Mouse (Mus musculus) heart, postnatal 25 days (tissue): Measurements from ENCODE around the gene Olfr355. TPM values are rescaled to one million over a fixed set of nuclear protein-coding genes. Genes with fewer than 3 reads are reported as not detected.

Experiments used
- DNase-seq: peaks from one replicate; pipeline ENCODE4 v3.0.0; 2022; ENCODE audit warnings: low spot score
- intact Hi-C: fragments of 180-260 bp; cut with DNase I; formaldehyde crosslinking; loops from one replicate; pipeline ENCODE4 v1.15.1; 2025
- total RNA-seq, 2 experiments: library from RNA; stranded (reverse); gene quantifications; 2 replicates each; pipeline ENCODE4 v1.2.3; 2021

Olfr355 gene
- not detected for total RNA-seq

DNA sequence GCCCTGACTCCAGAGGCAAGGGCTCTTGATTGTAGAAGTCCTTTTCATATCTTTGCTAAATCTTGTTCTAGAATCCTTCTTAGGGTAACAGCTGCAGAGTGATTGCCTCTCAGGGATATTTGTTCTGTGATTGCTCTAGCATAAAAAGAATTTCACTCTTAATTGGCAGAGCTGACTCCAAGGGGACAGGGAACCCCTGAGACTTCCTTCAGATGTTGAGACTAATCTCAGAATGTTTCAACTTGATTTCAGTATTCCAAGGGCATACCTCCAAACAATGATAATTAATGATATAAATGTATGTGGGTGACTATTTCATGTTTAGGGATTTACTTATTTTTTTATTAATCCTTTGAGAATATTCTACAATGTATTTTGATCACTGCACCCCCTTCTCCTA, at the start of gene Olfr355:
Olfr355 (minus strand) TSS at position 101 of the 400 bp plus-strand sequence.
- DNase-seq = no peak
- intact Hi-C loops = no loop called here

DNA sequence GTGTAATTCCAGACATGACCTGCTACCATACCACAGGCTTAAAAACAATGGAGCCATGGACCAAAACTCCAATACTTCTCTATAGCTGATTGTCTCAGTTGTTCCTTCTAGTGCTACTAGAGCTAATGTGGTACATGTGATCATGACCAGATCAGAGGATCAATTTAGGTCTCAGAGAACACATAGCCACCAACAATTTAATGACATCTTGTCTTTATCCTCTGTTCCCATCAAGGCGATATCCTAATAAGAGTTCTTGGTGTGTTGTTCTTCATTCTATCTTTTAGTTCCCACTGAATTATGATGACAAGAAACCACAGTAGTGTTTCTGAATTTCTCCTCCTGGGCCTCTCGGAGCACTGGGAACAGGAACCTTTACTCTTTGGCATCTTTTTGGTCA, 8.1 kb upstream of the Olfr355 start, which contains the start of gene Olfr356:
Olfr356 (plus strand) TSS at position 301 of the 400 bp plus-strand sequence.
- intact Hi-C loops = no loop called here
- no peak for DNase-seq

DNA sequence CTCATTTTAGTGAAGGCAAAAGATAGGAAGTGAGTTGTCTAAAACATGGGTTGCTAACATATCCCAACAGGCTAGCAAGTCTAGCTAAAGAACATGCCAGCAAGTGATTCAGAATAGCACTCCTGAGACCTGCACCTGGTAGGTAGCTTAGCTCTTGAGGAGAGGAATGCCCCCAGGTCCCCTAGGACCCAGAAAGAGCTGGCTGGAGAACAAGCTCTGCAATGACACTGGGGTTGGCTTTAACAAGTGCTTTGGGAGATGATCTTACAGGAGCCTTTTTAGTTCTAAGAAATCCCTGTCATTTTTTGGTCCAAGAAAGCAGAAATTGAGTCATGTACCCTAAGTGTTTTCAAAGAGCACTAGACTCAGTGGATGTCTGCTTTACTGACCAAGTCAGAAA, 23.3 kb downstream of the Olfr355 start, which contains the start of gene Olfr354:
Olfr354 (plus strand) TSS at position 301 of the 400 bp plus-strand sequence.
- intact Hi-C loops = no loop called here
- DNase-seq = no peak

DNA sequence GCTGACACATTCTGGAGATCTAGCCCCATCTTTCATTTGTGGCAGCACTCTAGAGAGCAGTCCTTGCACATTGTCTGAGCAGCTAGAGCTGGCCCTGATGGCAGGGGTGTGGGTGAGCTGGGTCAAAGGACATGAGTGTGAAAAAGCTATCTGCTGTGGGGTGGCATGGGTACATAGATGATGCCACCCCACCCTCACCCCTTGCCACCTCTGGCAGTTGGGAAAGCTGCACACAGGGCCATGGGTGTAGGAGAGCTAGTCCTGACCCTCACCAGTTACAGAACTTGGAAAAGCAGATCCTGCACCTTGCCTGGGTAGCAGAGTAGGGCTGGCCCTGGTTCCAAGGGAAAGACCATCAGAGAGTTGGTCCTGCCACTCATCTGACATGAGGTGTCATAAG, 31.6 kb downstream of the Olfr355 start:
- intact Hi-C loops = no loop called here
- no peak for DNase-seq

DNA sequence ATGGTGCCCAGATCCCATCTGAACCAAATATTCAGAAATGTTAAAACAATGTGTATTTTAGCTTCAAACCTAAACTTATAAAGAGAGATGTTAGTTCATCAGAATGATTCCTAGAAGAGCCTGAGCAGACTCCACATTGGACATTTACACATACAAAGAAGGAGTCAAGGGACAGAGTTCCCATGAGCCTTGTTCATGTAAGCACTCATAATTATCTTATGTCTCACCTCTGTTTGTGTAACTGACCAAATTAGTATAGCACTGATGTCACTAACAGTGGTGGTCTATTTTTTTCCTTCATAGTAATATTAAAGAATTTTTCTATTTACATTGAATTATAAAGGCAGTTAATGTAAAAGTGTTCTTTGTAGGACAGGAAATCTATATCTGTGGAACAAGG, 35.9 kb downstream of the Olfr355 start, which contains the start of gene Olfr353:
Olfr353 (minus strand) TSS at position 101 of the 400 bp plus-strand sequence.
- intact Hi-C loops = no loop called here
- DNase-seq = no peak

Other genes starting within 250 kb of the Olfr355 start
- gene Olfr346, start 243.1 kb downstream of the Olfr355 start, total RNA-seq = not detected
- gene Olfr347, start 197.0 kb downstream of the Olfr355 start, total RNA-seq = not detected
- not detected for gene Olfr348, start 144.6 kb downstream of the Olfr355 start, total RNA-seq
- gene Olfr50, start 138.4 kb downstream of the Olfr355 start, total RNA-seq = not detected
- not detected for gene Olfr3, start 111.9 kb downstream of the Olfr355 start, total RNA-seq
- not detected for gene Olfr350, start 82.6 kb downstream of the Olfr355 start, total RNA-seq
- gene Olfr351, start 66.2 kb downstream of the Olfr355 start, total RNA-seq = not detected
- not detected for gene Olfr352, start 60.4 kb downstream of the Olfr355 start, total RNA-seq
- not detected for gene Olfr353, start 36.0 kb downstream of the Olfr355 start, total RNA-seq
- not detected for gene Olfr354, start 23.2 kb downstream of the Olfr355 start, total RNA-seq
- gene Olfr356, start 8.2 kb upstream of the Olfr355 start, total RNA-seq = not detected
- not detected for gene Olfr357, start 64.9 kb upstream of the Olfr355 start, total RNA-seq
- gene Olfr358, start 80.4 kb upstream of the Olfr355 start, total RNA-seq = not detected
- gene Olfr360, start 136.8 kb upstream of the Olfr355 start, total RNA-seq = not detected
- not detected for gene Olfr361, start 160.4 kb upstream of the Olfr355 start, total RNA-seq
- not detected for gene Olfr362, start 189.0 kb upstream of the Olfr355 start, total RNA-seq
- gene Olfr364-ps1, start 210.4 kb upstream of the Olfr355 start, total RNA-seq = not detected